Mouse (Mus musculus) heart, postnatal 0 days (tissue): ENCODE measurements around the gene Cyyr1. TPM values are rescaled to one million over a fixed set of nuclear protein-coding genes. Genes with fewer than 3 reads are reported as not detected.

ENCODE experiments used
- ATAC-seq: fragments of 200-750 bp; cut with Nextera tagmentation; 2 replicates; pipeline ENCODE4 v1.8.0; 2017; ENCODE audit warnings: low read depth, moderate number of reproducible peaks, moderate library complexity; ENCODE audit not compliant: insufficient read depth
- DNase-seq: peaks from one replicate; pipeline ENCODE4 v3.0.0-alpha.2; 2016; ENCODE audit warnings: low spot score
- H3K27ac ChIP-seq: fragments of 300-500 bp; sonication (generic); 2 replicates; pipeline ENCODE4 v1.5.1; 2014; ENCODE audit warnings: low read depth, mild to moderate bottlenecking
- H3K27me3 ChIP-seq: fragments of 300-500 bp; sonication (generic); 2 replicates; pipeline ENCODE4 v1.6.1; 2014; ENCODE audit warnings: low read length, mixed read lengths; ENCODE audit not compliant: control insufficient read depth, insufficient read depth
- H3K36me3 ChIP-seq: fragments of 300-500 bp; sonication (generic); replicated peaks from 2 replicates; pipeline ENCODE4 v1.6.1; 2014; ENCODE audit warnings: low read length, mixed read lengths; ENCODE audit not compliant: control insufficient read depth, insufficient read depth
- H3K4me1 ChIP-seq: fragments of 300-500 bp; sonication (generic); 2 replicates; pipeline ENCODE4 v1.6.1; 2014; ENCODE audit warnings: antibody characterized with exemption; ENCODE audit not compliant: control insufficient read depth, insufficient read depth
- H3K4me2 ChIP-seq: fragments of 300-500 bp; sonication (generic); 2 replicates; pipeline ENCODE4 v1.6.1; 2014; ENCODE audit warnings: low read depth, mild to moderate bottlenecking, low read length, moderate library complexity
- H3K4me3 ChIP-seq: fragments of 300-500 bp; sonication (generic); 2 replicates; pipeline ENCODE4 v1.5.1; 2014; ENCODE audit warnings: low read depth, low read length
- H3K9ac ChIP-seq: fragments of 300-500 bp; sonication (generic); replicated peaks from 2 replicates; pipeline ENCODE4 v1.6.1; 2014; ENCODE audit warnings: low read depth, low read length, mixed read lengths
- H3K9me3 ChIP-seq: fragments of 300-500 bp; sonication (generic); replicated peaks from 2 replicates; pipeline ENCODE4 v1.6.1; 2016; ENCODE audit warnings: low read length; ENCODE audit not compliant: control insufficient read depth
- CTCF ChIP-seq: IDR thresholded peaks from 2 replicates; pipeline ENCODE4 v1.5.1; 2016; ENCODE audit warnings: antibody characterized with exemption, control low read depth, low read depth
- EP300 ChIP-seq: IDR thresholded peaks from 2 replicates; pipeline ENCODE4 v1.6.1; 2016; ENCODE audit warnings: antibody characterized with exemption, low read depth
- WGBS: fragments of 180-500 bp; shearing (Covaris S2); extraction: QIAGEN DNeasy Blood & Tissue Kit; methylation state at CpG from one replicate; pipeline ENCODE4 v1.1.7; 2014; 5-methylcytosine and 5-hydroxymethylcytosine counted together
- polyA plus RNA-seq: library from polyadenylated mRNA; unstranded; fragments of >200 nt; fragmentation: Nextera tagmentation; extraction: Ambion mirVana; gene quantifications from 2 replicates; pipeline ENCODE4 v1.2.1, GENCODE M21; 2015
- total RNA-seq: library from RNA; depleted of rRNA; stranded (reverse); fragments of >200 nt; gene quantifications from 2 replicates; pipeline ENCODE4 v1.2.3, GENCODE M21; 2014; ENCODE audit warnings: low replicate concordance; rRNA removed

The Cyyr1 gene
- total and polyA plus RNA-seq, 2 experiments from 2014 or later: 8.9 to 10.5 TPM

GRCm38 (mm10) chr16:85422889-85423288 lies 130.3 kb downstream of the Cyyr1 start:
- no peaks in the 10 kb centered on the region for H3K36me3 ChIP-seq
- H3K9me3 ChIP-seq: no peaks in the 10 kb centered on the region
- H3K27me3 ChIP-seq: no peaks in the 10 kb centered on the region
- 65% methylated on average over 2 of the region's 2 CpGs for WGBS
- no peak for TF ChIP-seq EP300
- TF ChIP-seq CTCF: no peak
- no peak for ATAC-seq
- no peak overlapping the region for H3K4me2 ChIP-seq
- no peak for DNase-seq
- H3K4me1 ChIP-seq: no peaks in the 10 kb centered on the region
- H3K4me3 ChIP-seq: no peak overlapping the region
- no peak overlapping the region for H3K9ac ChIP-seq
- H3K27ac ChIP-seq: no peak overlapping the region

DNA sequence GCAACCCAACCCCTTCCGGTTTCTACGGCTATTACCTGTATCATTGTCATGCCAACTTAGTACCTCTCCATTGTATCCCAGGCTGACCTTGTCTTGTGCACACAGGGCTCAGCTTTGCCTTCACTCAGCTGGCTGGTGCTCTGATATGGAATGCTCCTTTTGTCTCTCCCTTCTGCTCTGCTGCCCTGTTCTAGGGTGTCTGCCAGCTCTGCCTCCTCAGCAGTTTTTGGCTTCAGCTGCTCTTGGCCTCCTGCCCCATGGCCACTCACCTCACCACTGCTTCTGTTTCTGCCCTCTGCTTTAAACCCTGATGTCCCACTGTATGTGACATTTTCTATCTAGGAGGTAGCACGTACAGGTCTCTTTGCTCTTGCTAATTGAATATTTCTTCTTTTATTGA lies 137.8 kb downstream of the Cyyr1 start:
- Histone ChIP-seq H3K4me1 (peaks cover 12% of the 10 kb centered on the region; the same call in 1 of the 2 replicates), H3K9ac (no peak overlapping the region), H3K36me3 (no peaks in the 10 kb centered on the region), H3K9me3 (no peaks in the 10 kb centered on the region), H3K4me2 (0 out of 2 replicates have a peak overlapping the region, but pooled peaks have one; percentile 17), H3K27me3 (no peaks in the 10 kb centered on the region), H3K4me3 (no peak overlapping the region), H3K27ac (peak overlapping the region; percentile 71)
- peak; percentile 75 for DNase-seq
- peak; percentile 93 for ATAC-seq
- TF ChIP-seq EP300 (no peak), CTCF (no peak)
- WGBS: 51% methylated on average over 3 of the region's 3 CpGs

DNA sequence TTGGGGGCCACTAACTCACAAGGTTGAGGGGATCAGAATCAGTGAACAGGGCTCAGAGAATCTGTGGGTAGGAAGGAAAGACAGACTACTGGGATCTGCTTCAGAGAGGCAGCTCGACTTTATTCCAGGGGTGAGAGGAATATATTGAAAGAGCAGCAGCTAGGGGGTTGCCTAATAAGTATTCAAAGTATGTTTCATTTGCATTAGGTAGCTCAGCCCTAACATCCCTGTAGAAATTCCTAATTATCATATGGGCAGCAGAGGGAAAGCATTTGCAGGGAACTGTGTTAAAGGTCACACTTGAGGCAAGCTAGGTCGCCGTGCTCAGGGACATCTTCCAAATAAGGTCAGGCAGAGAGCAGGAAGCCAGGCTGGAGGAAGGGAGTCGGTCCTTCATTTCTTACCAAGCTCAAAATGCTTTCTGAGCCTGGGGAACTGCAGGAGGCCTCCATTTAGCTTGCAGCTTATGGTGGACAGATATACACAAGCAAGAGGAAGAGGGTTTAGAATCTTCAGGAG lies 159.7 kb downstream of the Cyyr1 start:
- peak overlapping the region; percentile 71 for H3K27ac ChIP-seq
- ATAC-seq: peak; percentile 98
- H3K27me3 ChIP-seq: no peaks in the 10 kb centered on the region
- no peak overlapping the region for H3K9ac ChIP-seq
- 13% methylated on average over 4 of the region's 4 CpGs for WGBS
- H3K4me3 ChIP-seq: no peak overlapping the region
- TF ChIP-seq EP300: peak; percentile 83
- TF ChIP-seq CTCF: no peak
- H3K4me2 ChIP-seq: peak overlapping the region; percentile 4; the same call in 1 of the 2 replicates
- H3K36me3 ChIP-seq: no peaks in the 10 kb centered on the region
- peaks cover 14% of the 10 kb centered on the region for H3K4me1 ChIP-seq
- H3K9me3 ChIP-seq: no peaks in the 10 kb centered on the region
- DNase-seq: peak; percentile 74

- H3K9ac ChIP-seq: no peak overlapping the region
- H3K27ac ChIP-seq: no peak overlapping the region
- no peak overlapping the region for H3K4me2 ChIP-seq
- no peak for DNase-seq
- H3K4me1 ChIP-seq: no peaks in the 10 kb centered on the region
- no peak overlapping the region for H3K4me3 ChIP-seq
- no peaks in the 10 kb centered on the region for H3K36me3 ChIP-seq
- no peak for ATAC-seq
- no peaks in the 10 kb centered on the region for H3K9me3 ChIP-seq
- TF ChIP-seq CTCF (no peak), EP300 (no peak)
- 76% methylated on average over 5 of the region's 5 CpGs for WGBS
- H3K27me3 ChIP-seq: no peaks in the 10 kb centered on the region
Observed at GRCm38 (mm10) chr16:85386801-85387200, 166.4 kb downstream of the Cyyr1 start.

Other genes with a start within 250 kb of the Cyyr1 start
- 93.8 and 100 TPM in 2 replicates for gene Adamts1, start 249.7 kb upstream of the Cyyr1 start, total RNA-seq
- gene Adamts1, start 249.7 kb upstream of the Cyyr1 start, polyA plus RNA-seq: 19.9 TPM in 2 replicates